In genomic region chr16:32042367-32042766, GRCm38 (mm10) we compare ENCODE assay signal across 16 mouse cellular contexts. TPM values are rescaled to one million over a fixed set of nuclear protein-coding genes. Genes with fewer than 3 reads are reported as not detected.
A peak's percentile ranks its signal among the peaks of the same experiment; 100 is the strongest.
DNase-seq lines count a peak whose midpoint lies in the region; ATAC-seq and TF ChIP-seq lines count a peak whose summit lies in the region.
"Had no signal": no experiment of that assay in that cellular context is flagged by ENCODE, and none has a peak within 500 bp of the region (broad histone marks: within the 10 kb centered on the region; RNA-seq: fewer than 3 reads in every experiment).

No protein-coding gene starts in this region.

- DNase-seq in hindbrain, postnatal 0 days (ENCODE audit: low spot score), result no peak
- no peak for DNase-seq in hindbrain, embryonic 11.5 days (ENCODE audit: low spot score)
- DNase-seq in lung, postnatal 0 days (ENCODE audit: low spot score), result no peak
- DNase-seq in lung, adult 18-20 months, result no peak
- peak; percentile 21 for DNase-seq in ZHBTc4 (ENCODE audit: low read depth, low spot score)
- no peak for DNase-seq in frontal cortex, postnatal 10 days (ENCODE audit: low spot score in 2 of 2)
- DNase-seq in left cerebral cortex, postnatal 25 days (ENCODE audit: low spot score in 2 of 2), result no peak
- DNase-seq: cerebellum, adult 11 months; kidney, adult 9 months; right cerebral cortex, adult 18-20 months had no signal

- no peak overlapping the region for H3K9ac ChIP-seq in hindbrain, postnatal 0 days (replicated peaks; ENCODE audit: low read length)
- H3K9ac ChIP-seq in hindbrain, embryonic 11.5 days (ENCODE audit: low read depth, low read length), result no peak overlapping the region
- H3K9ac ChIP-seq in lung, postnatal 0 days (replicated peaks; ENCODE audit: low read depth), result no peak overlapping the region
- H3K9ac ChIP-seq: embryonic facial prominence, embryonic 15.5 days; hindbrain, embryonic 14.5 days; liver, embryonic 15.5 days; midbrain, embryonic 15.5 days; neural tube, embryonic 13.5 days had no signal

- H3K36me3 ChIP-seq in hindbrain, postnatal 0 days (ENCODE audit: insufficient read depth, low read length), result peaks cover 38% of the 10 kb centered on the region
- H3K36me3 ChIP-seq in hindbrain, embryonic 11.5 days (ENCODE audit: control insufficient read depth, insufficient read depth, low read length), result 0 out of 2 replicates have a peak, but pooled peaks cover 8% of the 10 kb centered on the region
- peaks cover 43% of the 10 kb centered on the region for H3K36me3 ChIP-seq in lung, postnatal 0 days (ENCODE audit: insufficient read depth, low read length)

- H3K27ac ChIP-seq in hindbrain, postnatal 0 days, result no peak overlapping the region
- no peak overlapping the region for H3K27ac ChIP-seq in hindbrain, embryonic 11.5 days (ENCODE audit: low read depth, low read length)
- H3K27ac ChIP-seq in lung, postnatal 0 days (ENCODE audit: low read length), result no peak overlapping the region
- H3K27ac ChIP-seq: embryonic facial prominence, embryonic 15.5 days; hindbrain, embryonic 14.5 days; liver, embryonic 15.5 days; midbrain, embryonic 15.5 days; neural tube, embryonic 13.5 days had no signal

- no peak overlapping the region for H3K4me3 ChIP-seq in hindbrain, postnatal 0 days (ENCODE audit: low read length)
- no peak overlapping the region for H3K4me3 ChIP-seq in hindbrain, embryonic 11.5 days (ENCODE audit: low read depth, low read length)
- H3K4me3 ChIP-seq in lung, postnatal 0 days (ENCODE audit: low read depth, low read length), result no peak overlapping the region
- H3K4me3 ChIP-seq: embryonic facial prominence, embryonic 15.5 days; liver, embryonic 15.5 days; midbrain, embryonic 15.5 days; neural tube, embryonic 13.5 days had no signal

- H3K9me3 ChIP-seq in hindbrain, postnatal 0 days (ENCODE audit: low read length), result no peaks in the 10 kb centered on the region
- no peaks in the 10 kb centered on the region for H3K9me3 ChIP-seq in hindbrain, embryonic 11.5 days (ENCODE audit: control insufficient read depth, low read length)
- no peaks in the 10 kb centered on the region for H3K9me3 ChIP-seq in lung, postnatal 0 days (ENCODE audit: low read length)
- H3K9me3 ChIP-seq: embryonic facial prominence, embryonic 15.5 days; liver, embryonic 15.5 days; midbrain, embryonic 15.5 days; neural tube, embryonic 13.5 days had no signal

- no peak overlapping the region for H3K4me2 ChIP-seq in hindbrain, postnatal 0 days (ENCODE audit: low read depth, low read length)
- H3K4me2 ChIP-seq in hindbrain, embryonic 11.5 days (replicated peaks; ENCODE audit: low read depth, low read length), result no peak overlapping the region
- no peak overlapping the region for H3K4me2 ChIP-seq in lung, postnatal 0 days (replicated peaks; ENCODE audit: low read depth, low read length)
- H3K4me2 ChIP-seq: embryonic facial prominence, embryonic 15.5 days; hindbrain, embryonic 14.5 days; liver, embryonic 15.5 days; midbrain, embryonic 15.5 days; neural tube, embryonic 13.5 days had no signal

- no peak for TF ChIP-seq EP300 in lung, postnatal 0 days (IDR thresholded peaks at IDR 0.05)

- peak; percentile 39 for TF ChIP-seq CTCF in hindbrain, postnatal 0 days (IDR thresholded peaks at IDR 0.05; ENCODE audit: low read depth)
- peak; percentile 41 for TF ChIP-seq CTCF in lung, postnatal 0 days (IDR thresholded peaks at IDR 0.05)

- WGBS in hindbrain, postnatal 0 days, result 89% methylated on average over 4 of the region's 4 CpGs
- 91% methylated on average over 4 of the region's 4 CpGs for WGBS in hindbrain, embryonic 11.5 days
- 85% methylated on average over 4 of the region's 4 CpGs for WGBS in lung, postnatal 0 days

- ATAC-seq in hindbrain, postnatal 0 days, result no peak
- ATAC-seq in hindbrain, embryonic 11.5 days (ENCODE audit: low FRiP score), result no peak
- ATAC-seq in lung, postnatal 0 days, result no peak
- ATAC-seq: forebrain, embryonic 16.5 days; midbrain, embryonic 15.5 days had no signal

- intact Hi-C loops in left cerebral cortex, postnatal 25 days (cut with DNase I), result no loop called here

- no peaks in the 10 kb centered on the region for H3K4me1 ChIP-seq in hindbrain, postnatal 0 days (ENCODE audit: insufficient read depth, low read length)
- H3K4me1 ChIP-seq in hindbrain, embryonic 11.5 days (replicated peaks; ENCODE audit: control insufficient read depth, insufficient read depth, low read length), result no peaks in the 10 kb centered on the region
- no peaks in the 10 kb centered on the region for H3K4me1 ChIP-seq in lung, postnatal 0 days (ENCODE audit: insufficient read depth, low read depth, low read length)
- H3K4me1 ChIP-seq: embryonic facial prominence, embryonic 15.5 days; liver, embryonic 15.5 days; midbrain, embryonic 15.5 days; neural tube, embryonic 13.5 days had no signal

- no peaks in the 10 kb centered on the region for H3K27me3 ChIP-seq in hindbrain, postnatal 0 days (ENCODE audit: insufficient read depth, low read length)
- no peaks in the 10 kb centered on the region for H3K27me3 ChIP-seq in hindbrain, embryonic 11.5 days (ENCODE audit: control insufficient read depth, insufficient read depth, low read length)
- no peaks in the 10 kb centered on the region for H3K27me3 ChIP-seq in lung, postnatal 0 days (replicated peaks; ENCODE audit: insufficient read depth, low read length)
- H3K27me3 ChIP-seq: embryonic facial prominence, embryonic 15.5 days; liver, embryonic 15.5 days; midbrain, embryonic 15.5 days; neural tube, embryonic 13.5 days had no signal

RNA-seq across cellular contexts. Expression of gene Pak2, which starts 36.8 kb away (rescaled TPM):
- total RNA-seq in hindbrain, postnatal 0 days (2014; rRNA removed), result 21.7 and 22.5 TPM in 2 replicates
- polyA plus RNA-seq in hindbrain, postnatal 0 days (2015; fragmentation: Nextera tagmentation; extraction: Ambion mirVana), result 21.8 TPM in 2 replicates
- polyA plus RNA-seq in hindbrain, embryonic 11.5 days (2014; fragmentation: Nextera tagmentation; extraction: Ambion mirVana), result 46.4 and 48.0 TPM in 2 replicates
- 25.8 and 30.6 TPM in 2 replicates for polyA plus RNA-seq in lung, postnatal 0 days (2015; fragmentation: Nextera tagmentation; extraction: Ambion mirVana)
- 10 to 100 TPM; 25.6 to 26.0 TPM for total RNA-seq in left cerebral cortex, postnatal 25 days (2021)

RNA-seq across cellular contexts. Expression of gene Senp5, which starts 39.3 kb away (rescaled TPM):
- 21.3 and 21.4 TPM in 2 replicates for total RNA-seq in hindbrain, postnatal 0 days (2014; rRNA removed)
- polyA plus RNA-seq in hindbrain, postnatal 0 days (2015; fragmentation: Nextera tagmentation; extraction: Ambion mirVana), result 11.6 and 11.8 TPM in 2 replicates
- polyA plus RNA-seq in hindbrain, embryonic 11.5 days (2014; fragmentation: Nextera tagmentation; extraction: Ambion mirVana), result 12.2 and 18.3 TPM in 2 replicates
- 5.5 and 6.0 TPM in 2 replicates for polyA plus RNA-seq in lung, postnatal 0 days (2015; fragmentation: Nextera tagmentation; extraction: Ambion mirVana)
- total RNA-seq in left cerebral cortex, postnatal 25 days (2021), result 10 to 100 TPM; 45.1 to 46.0 TPM

RNA-seq across cellular contexts. Expression of gene Pigx, which starts 57.2 kb away (rescaled TPM):
- total RNA-seq in hindbrain, postnatal 0 days (2014; rRNA removed), result 46.5 and 47.3 TPM in 2 replicates
- 86.7 and 93.3 TPM in 2 replicates for polyA plus RNA-seq in hindbrain, postnatal 0 days (2015; fragmentation: Nextera tagmentation; extraction: Ambion mirVana)
- polyA plus RNA-seq in hindbrain, embryonic 11.5 days (2014; fragmentation: Nextera tagmentation; extraction: Ambion mirVana), result 147 and 150 TPM in 2 replicates
- polyA plus RNA-seq in lung, postnatal 0 days (2015; fragmentation: Nextera tagmentation; extraction: Ambion mirVana), result 57.7 and 61.4 TPM in 2 replicates
- 10 to 100 TPM; 23.9 to 27.1 TPM for total RNA-seq in left cerebral cortex, postnatal 25 days (2021)

RNA-seq across cellular contexts. Expression of gene Cep19, which starts 57.2 kb away (rescaled TPM):
- total RNA-seq in hindbrain, postnatal 0 days (2014; rRNA removed), result 20.1 and 28.2 TPM in 2 replicates
- polyA plus RNA-seq in hindbrain, postnatal 0 days (2015; fragmentation: Nextera tagmentation; extraction: Ambion mirVana), result 55.0 and 56.0 TPM in 2 replicates
- polyA plus RNA-seq in hindbrain, embryonic 11.5 days (2014; fragmentation: Nextera tagmentation; extraction: Ambion mirVana), result 47.5 and 47.7 TPM in 2 replicates
- polyA plus RNA-seq in lung, postnatal 0 days (2015; fragmentation: Nextera tagmentation; extraction: Ambion mirVana), result 17.3 and 21.6 TPM in 2 replicates
- total RNA-seq in left cerebral cortex, postnatal 25 days (2021), result 10 to 100 TPM; 74.3 to 74.5 TPM
